Comparison of ENCODE assay signal across 8 mouse cellular contexts in genomic region chr7:126503273-126503878, GRCm38 (mm10). TPM values are rescaled to one million over a fixed set of nuclear protein-coding genes. Genes with fewer than 3 reads are reported as not detected.
DNase-seq lines count a peak whose midpoint lies in the region; ATAC-seq and TF ChIP-seq lines count a peak whose summit lies in the region.

Gene Atxn2l (minus strand): TSS chr7:126503437.

- peak within 1 kb of the TSS; percentile 93 for H3K9ac ChIP-seq in lung, postnatal 0 days (replicated peaks; ENCODE audit: low read depth)

- peak; percentile 99 for DNase-seq in MN1 (ENCODE audit: low spot score)
- DNase-seq in cerebellum, adult 9-10 months: peak; percentile 98
- DNase-seq in hindbrain, embryonic 10.5 days (ENCODE audit: low spot score): peak; percentile 99
- DNase-seq in layer of hippocampus, adult 9-11 months: peak; percentile 99
- peak; percentile 99 for DNase-seq in lung, postnatal 0 days (ENCODE audit: low spot score)
- peak; percentile 97 for DNase-seq in ovary, postnatal 14 days (ENCODE audit: low spot score)
- peak; percentile 99 for DNase-seq in thymus, postnatal 14 days

- WGBS in hindbrain, embryonic 10.5 days: under 1% methylated on average over 72 of the region's 72 CpGs
- WGBS in lung, postnatal 0 days: 0% methylated on average over 35 of the region's 72 CpGs

- H3K9me3 ChIP-seq in hindbrain, embryonic 10.5 days: no peaks in the 10 kb centered on the region
- H3K9me3 ChIP-seq in lung, postnatal 0 days (ENCODE audit: low read length): no peaks in the 10 kb centered on the region

- peak; percentile 84 for ATAC-seq in frontal cortex, adult (ENCODE audit: low TSS enrichment)
- ATAC-seq in lung, postnatal 0 days: peak; percentile 90

- TF ChIP-seq CTCF in lung, postnatal 0 days (IDR thresholded peaks at IDR 0.05): peak; percentile 69

- peaks cover 12% of the 10 kb centered on the region for H3K4me1 ChIP-seq in hindbrain, embryonic 10.5 days (replicated peaks)
- 0 out of 2 replicates have a peak, but pooled peaks cover 3% of the 10 kb centered on the region for H3K4me1 ChIP-seq in lung, postnatal 0 days (ENCODE audit: insufficient read depth, low read depth, low read length)

- peaks cover 30% of the 10 kb centered on the region for H3K36me3 ChIP-seq in hindbrain, embryonic 10.5 days
- peaks cover 20% of the 10 kb centered on the region for H3K36me3 ChIP-seq in lung, postnatal 0 days (ENCODE audit: insufficient read depth, low read length)

- peak within 1 kb of the TSS; percentile 62 for H3K4me2 ChIP-seq in lung, postnatal 0 days (replicated peaks; ENCODE audit: low read depth, low read length)

- H3K27ac ChIP-seq in hindbrain, embryonic 10.5 days: peak within 1 kb of the TSS; percentile 100
- H3K27ac ChIP-seq in lung, postnatal 0 days (ENCODE audit: low read length): peak within 1 kb of the TSS; percentile 99

- peak; percentile 85 for TF ChIP-seq EP300 in lung, postnatal 0 days (IDR thresholded peaks at IDR 0.05)

- peak within 1 kb of the TSS; percentile 98 for H3K4me3 ChIP-seq in hindbrain, embryonic 10.5 days
- H3K4me3 ChIP-seq in lung, postnatal 0 days (ENCODE audit: low read depth, low read length): peak within 1 kb of the TSS; percentile 83

- no peaks in the 10 kb centered on the region for H3K27me3 ChIP-seq in hindbrain, embryonic 10.5 days (ENCODE audit: insufficient read depth, poor library complexity, severe bottlenecking)
- no peaks in the 10 kb centered on the region for H3K27me3 ChIP-seq in lung, postnatal 0 days (replicated peaks; ENCODE audit: insufficient read depth, low read length)

RNA-seq across cellular contexts. Expression of gene Atxn2l, which starts in this region (rescaled TPM):
- polyA plus RNA-seq in hindbrain, embryonic 10.5 days (2016; fragmentation: Nextera tagmentation; extraction: Ambion mirVana): 53.4 and 66.8 TPM in 2 replicates
- polyA plus RNA-seq in lung, postnatal 0 days (2015; fragmentation: Nextera tagmentation; extraction: Ambion mirVana): 22.1 and 24.5 TPM in 2 replicates

Comparison
In these comparisons a context has a peak if more than half of its experiments do, and no peak if none do; other contexts are left out.
1. Peak in every context shown above with its lines: DNase-seq, ATAC-seq, H3K4me3 ChIP-seq and H3K27ac ChIP-seq.